Mouse (Mus musculus): ENCODE results near the gene Cfap299. TPM values are rescaled to one million over a fixed set of nuclear protein-coding genes. Genes with fewer than 3 reads are reported as not detected.

The Cfap299 gene
- polyA plus RNA-seq, 1 experiment from 2014 or later: 0.46 TPM

GRCm38 (mm10) chr5:98387054-98387453, 58.0 kb downstream of the Cfap299 start:
- Histone ChIP-seq H3K27me3 (0 out of 2 replicates have a peak, but pooled peaks cover 3% of the 10 kb centered on the region), H3K9me3 (no peaks in the 10 kb centered on the region), H3K4me1 (peaks cover 4% of the 10 kb centered on the region; the same call in 1 of the 2 replicates), H3K4me2 (replicated peaks) (no peak overlapping the region), H3K9ac (no peak overlapping the region), H3K27ac (no peak overlapping the region), H3K36me3 (no peaks in the 10 kb centered on the region), H3K4me3 (no peak overlapping the region)
- WGBS: 35% methylated on average over 3 of the region's 3 CpGs
- ATAC-seq (ENCODE audit: low FRiP score, low read depth): no peak

- Histone ChIP-seq H3K9me3 (no peaks in the 10 kb centered on the region), H3K27me3 (no peaks in the 10 kb centered on the region), H3K36me3 (no peaks in the 10 kb centered on the region), H3K4me3 (no peak overlapping the region), H3K4me2 (replicated peaks) (no peak overlapping the region), H3K9ac (no peak overlapping the region), H3K27ac (no peak overlapping the region), H3K4me1 (no peaks in the 10 kb centered on the region)
- no peak for ATAC-seq (ENCODE audit: low FRiP score, low read depth)
- WGBS: 94% methylated on average over 1 of the region's 1 CpGs
Observed at GRCm38 (mm10) chr5:98402165-98402564, 73.1 kb downstream of the Cfap299 start.

GRCm38 (mm10) chr5:98410060-98410459, 81.0 kb downstream of the Cfap299 start:
- H3K27ac ChIP-seq: no peak overlapping the region
- H3K9ac ChIP-seq: no peak overlapping the region
- H3K36me3 ChIP-seq: no peaks in the 10 kb centered on the region
- H3K4me1 ChIP-seq: no peaks in the 10 kb centered on the region
- no peaks in the 10 kb centered on the region for H3K9me3 ChIP-seq
- 66% methylated on average over 2 of the region's 2 CpGs for WGBS
- H3K4me3 ChIP-seq: no peak overlapping the region
- no peak overlapping the region for H3K4me2 ChIP-seq (replicated peaks)
- no peaks in the 10 kb centered on the region for H3K27me3 ChIP-seq
- ATAC-seq (ENCODE audit: low FRiP score, low read depth): no peak

- H3K36me3 ChIP-seq: no peaks in the 10 kb centered on the region
- WGBS: 79% methylated on average over 9 of the region's 9 CpGs
- peaks cover 12% of the 10 kb centered on the region for H3K4me1 ChIP-seq
- ATAC-seq (ENCODE audit: low FRiP score, low read depth): peak; percentile 51; the same call in 1 of the 2 replicates
- peak overlapping the region; percentile 70; the same call in 1 of the 2 replicates for H3K27ac ChIP-seq
- no peak overlapping the region for H3K9ac ChIP-seq
- H3K4me3 ChIP-seq: no peak overlapping the region
- no peak overlapping the region for H3K4me2 ChIP-seq (replicated peaks)
- H3K27me3 ChIP-seq: no peaks in the 10 kb centered on the region
- no peaks in the 10 kb centered on the region for H3K9me3 ChIP-seq
Observed at GRCm38 (mm10) chr5:98416385-98417145, 87.5 kb downstream of the Cfap299 start.

DNA sequence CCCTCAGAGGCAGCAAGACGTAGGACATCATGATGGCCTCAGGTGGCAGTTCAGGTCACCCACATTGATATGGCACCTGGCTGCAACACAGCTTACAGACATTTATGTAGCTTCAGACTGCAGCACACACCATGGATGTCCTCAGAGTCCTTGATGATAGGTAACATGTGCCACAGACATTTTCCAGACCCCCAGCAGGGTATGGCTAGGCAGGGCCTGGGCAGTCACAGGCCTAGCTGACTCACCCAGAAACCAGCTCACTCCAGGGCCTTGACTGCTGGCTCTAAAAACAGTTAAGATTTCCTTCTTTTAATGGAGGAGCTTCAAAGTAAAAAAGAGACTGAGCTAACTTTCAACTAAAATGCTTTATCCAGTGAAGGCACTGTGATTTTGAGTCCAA, 95.9 kb downstream of the Cfap299 start:
- whole genome bisulfite sequencing: 95% methylated on average over 1 of the region's 1 CpGs
- Histone ChIP-seq H3K9ac (no peak overlapping the region), H3K36me3 (no peaks in the 10 kb centered on the region), H3K4me3 (no peak overlapping the region), H3K9me3 (no peaks in the 10 kb centered on the region), H3K27me3 (no peaks in the 10 kb centered on the region), H3K4me2 (replicated peaks) (no peak overlapping the region), H3K27ac (no peak overlapping the region), H3K4me1 (0 out of 2 replicates have a peak, but pooled peaks cover 3% of the 10 kb centered on the region)
- no peak for ATAC-seq (ENCODE audit: low FRiP score, low read depth)

- Histone ChIP-seq H3K9ac (no peak overlapping the region), H3K27ac (no peak overlapping the region), H3K4me3 (no peak overlapping the region), H3K27me3 (no peaks in the 10 kb centered on the region), H3K36me3 (no peaks in the 10 kb centered on the region), H3K4me2 (replicated peaks) (no peak overlapping the region), H3K4me1 (0 out of 2 replicates have a peak, but pooled peaks cover 3% of the 10 kb centered on the region), H3K9me3 (no peaks in the 10 kb centered on the region)
- 84% methylated on average over 5 of the region's 5 CpGs for WGBS
- ATAC-seq (ENCODE audit: low FRiP score, low read depth): no peak
Observed at GRCm38 (mm10) chr5:98426112-98426511, 97.0 kb downstream of the Cfap299 start.

DNA sequence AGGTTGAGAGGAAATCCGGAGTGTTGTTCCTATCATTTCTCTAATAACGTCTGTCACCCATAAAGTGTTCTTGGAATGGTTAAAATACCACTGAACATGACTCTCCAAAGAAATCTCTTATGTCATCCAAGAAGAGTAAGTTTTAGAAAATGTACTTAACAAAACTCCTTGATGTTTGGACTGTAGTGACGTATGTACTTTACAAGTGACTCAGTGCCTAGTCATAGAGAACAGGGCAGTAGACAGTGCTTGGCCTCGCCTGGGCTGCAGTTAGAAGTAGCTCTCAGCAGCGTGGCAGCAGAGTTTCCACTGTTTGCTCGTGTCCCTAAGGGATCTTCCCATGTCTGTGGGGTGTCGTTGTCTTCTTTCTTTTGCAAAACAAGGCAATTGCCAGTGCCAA, 101.0 kb downstream of the Cfap299 start:
- Histone ChIP-seq H3K9me3 (no peaks in the 10 kb centered on the region), H3K9ac (no peak overlapping the region), H3K4me2 (replicated peaks) (no peak overlapping the region), H3K4me1 (0 out of 2 replicates have a peak, but pooled peaks cover 3% of the 10 kb centered on the region), H3K36me3 (no peaks in the 10 kb centered on the region), H3K27me3 (no peaks in the 10 kb centered on the region), H3K27ac (no peak overlapping the region), H3K4me3 (no peak overlapping the region)
- ATAC-seq (ENCODE audit: low FRiP score, low read depth): no peak
- WGBS: 74% methylated on average over 7 of the region's 7 CpGs

- no peak overlapping the region for H3K9ac ChIP-seq
- no peaks in the 10 kb centered on the region for H3K9me3 ChIP-seq
- H3K36me3 ChIP-seq: no peaks in the 10 kb centered on the region
- H3K4me3 ChIP-seq: no peak overlapping the region
- no peak overlapping the region for H3K4me2 ChIP-seq (replicated peaks)
- no peak for ATAC-seq (ENCODE audit: low FRiP score, low read depth)
- H3K4me1 ChIP-seq: no peaks in the 10 kb centered on the region
- WGBS: 72% methylated on average over 3 of the region's 3 CpGs
- H3K27me3 ChIP-seq: no peaks in the 10 kb centered on the region
- H3K27ac ChIP-seq: no peak overlapping the region
Observed at GRCm38 (mm10) chr5:98438686-98439085, 109.6 kb downstream of the Cfap299 start.

- Histone ChIP-seq H3K9ac (no peak overlapping the region), H3K27me3 (no peaks in the 10 kb centered on the region), H3K36me3 (no peaks in the 10 kb centered on the region), H3K4me1 (no peaks in the 10 kb centered on the region), H3K4me2 (replicated peaks) (no peak overlapping the region), H3K4me3 (no peak overlapping the region), H3K27ac (no peak overlapping the region), H3K9me3 (no peaks in the 10 kb centered on the region)
- 84% methylated on average over 12 of the region's 12 CpGs for WGBS
- no peak for ATAC-seq (ENCODE audit: low FRiP score, low read depth)
Observed at GRCm38 (mm10) chr5:98446771-98447462, 117.8 kb downstream of the Cfap299 start.

GRCm38 (mm10) chr5:98449873-98450272, 120.8 kb downstream of the Cfap299 start:
- H3K9me3 ChIP-seq: no peaks in the 10 kb centered on the region
- no peaks in the 10 kb centered on the region for H3K4me1 ChIP-seq
- ATAC-seq (ENCODE audit: low FRiP score, low read depth): no peak
- no peak overlapping the region for H3K27ac ChIP-seq
- 77% methylated on average over 2 of the region's 2 CpGs for WGBS
- no peak overlapping the region for H3K4me3 ChIP-seq
- H3K27me3 ChIP-seq: no peaks in the 10 kb centered on the region
- H3K36me3 ChIP-seq: no peaks in the 10 kb centered on the region
- H3K4me2 ChIP-seq (replicated peaks): no peak overlapping the region
- H3K9ac ChIP-seq: no peak overlapping the region

DNA sequence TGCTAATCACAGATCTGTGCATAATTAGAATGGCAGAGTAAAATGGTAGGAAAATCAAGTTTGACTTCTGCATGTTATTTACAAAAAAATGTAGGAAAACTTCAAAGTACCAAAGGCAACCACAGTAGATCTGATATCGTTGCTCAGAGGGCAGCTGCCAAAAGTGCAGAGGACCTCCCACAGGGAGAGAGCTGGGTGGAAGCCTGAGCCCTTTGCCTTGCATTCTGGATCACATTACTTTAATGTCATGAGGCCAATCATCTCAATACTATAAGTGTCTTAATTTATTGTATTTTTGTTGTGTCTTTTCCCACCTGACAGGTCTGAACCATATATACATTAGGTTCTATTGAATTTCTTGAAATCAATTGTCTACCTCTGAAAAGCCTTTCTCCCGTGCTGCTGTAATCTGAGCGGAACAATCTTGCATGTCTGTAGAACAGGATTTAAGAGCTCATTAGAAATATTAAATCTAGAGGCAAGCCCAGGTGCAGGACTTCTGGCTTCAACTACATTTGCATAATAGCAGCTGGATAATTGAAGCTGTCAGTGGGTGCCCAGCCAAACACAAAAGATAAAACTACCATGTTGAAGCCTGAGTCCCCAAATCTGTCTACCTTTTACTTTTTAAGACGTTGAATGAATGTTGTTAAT, 137.9 kb downstream of the Cfap299 start:
- WGBS: 41% methylated on average over 4 of the region's 4 CpGs
- Histone ChIP-seq H3K9ac (no peak overlapping the region), H3K4me3 (no peak overlapping the region), H3K36me3 (no peaks in the 10 kb centered on the region), H3K4me2 (replicated peaks) (no peak overlapping the region), H3K27ac (no peak overlapping the region), H3K27me3 (no peaks in the 10 kb centered on the region), H3K9me3 (no peaks in the 10 kb centered on the region), H3K4me1 (0 out of 2 replicates have a peak, but pooled peaks cover 3% of the 10 kb centered on the region)
- ATAC-seq (ENCODE audit: low FRiP score, low read depth): no peak

DNA sequence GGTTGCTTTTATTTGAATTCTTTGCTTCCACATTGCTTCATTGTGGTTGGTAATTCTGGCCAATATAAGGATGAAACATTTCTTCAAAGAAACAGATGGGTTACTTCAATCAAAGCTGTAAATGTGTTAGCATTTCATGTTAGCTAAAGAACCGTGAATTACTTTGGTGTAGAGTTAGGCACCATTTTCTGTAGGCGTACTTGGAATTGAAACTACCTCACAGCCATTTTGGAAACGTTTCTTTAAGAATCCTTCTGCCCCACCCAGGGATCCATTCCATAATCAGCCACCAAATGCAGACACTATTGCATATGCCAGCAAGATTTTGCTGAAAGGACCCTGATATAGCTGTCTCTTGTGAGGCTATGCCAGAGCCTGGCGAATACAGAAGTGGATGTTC, 140.9 kb downstream of the Cfap299 start:
- 80% methylated on average over 4 of the region's 4 CpGs for WGBS
- no peak for ATAC-seq (ENCODE audit: low FRiP score, low read depth)
- H3K9me3 ChIP-seq: no peaks in the 10 kb centered on the region
- H3K4me1 ChIP-seq: 0 out of 2 replicates have a peak, but pooled peaks cover 3% of the 10 kb centered on the region
- H3K9ac ChIP-seq: no peak overlapping the region
- H3K4me2 ChIP-seq (replicated peaks): no peak overlapping the region
- no peak overlapping the region for H3K4me3 ChIP-seq
- no peak overlapping the region for H3K27ac ChIP-seq
- no peaks in the 10 kb centered on the region for H3K36me3 ChIP-seq
- no peaks in the 10 kb centered on the region for H3K27me3 ChIP-seq

Measured in limb, embryonic 13.5 days (tissue).